Mouse (Mus musculus): ENCODE measurements around the gene Rbp3.

Gene Rbp3

DNA sequence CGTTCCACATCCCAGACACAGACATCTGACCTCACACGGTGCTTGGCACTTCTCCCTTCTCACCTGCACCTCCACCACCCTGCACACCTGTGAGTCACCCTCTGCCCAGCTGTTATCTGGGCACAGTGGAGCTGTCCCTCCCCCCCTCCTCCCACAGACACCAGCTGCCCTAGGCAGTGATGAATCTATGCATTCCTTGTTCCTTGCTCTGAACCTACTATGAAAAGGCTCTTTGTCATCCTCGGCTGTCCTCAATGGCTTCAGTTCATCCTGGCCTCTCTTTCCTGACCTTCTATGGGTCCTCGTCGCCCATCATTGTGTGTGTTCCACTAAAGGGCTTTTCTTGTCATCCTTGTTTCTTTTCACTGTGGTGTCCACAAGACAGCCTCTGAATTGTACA is 20.9 kb downstream of the Rbp3 start:
- no peak for DNase-seq (ENCODE audit: low spot score)

DNA sequence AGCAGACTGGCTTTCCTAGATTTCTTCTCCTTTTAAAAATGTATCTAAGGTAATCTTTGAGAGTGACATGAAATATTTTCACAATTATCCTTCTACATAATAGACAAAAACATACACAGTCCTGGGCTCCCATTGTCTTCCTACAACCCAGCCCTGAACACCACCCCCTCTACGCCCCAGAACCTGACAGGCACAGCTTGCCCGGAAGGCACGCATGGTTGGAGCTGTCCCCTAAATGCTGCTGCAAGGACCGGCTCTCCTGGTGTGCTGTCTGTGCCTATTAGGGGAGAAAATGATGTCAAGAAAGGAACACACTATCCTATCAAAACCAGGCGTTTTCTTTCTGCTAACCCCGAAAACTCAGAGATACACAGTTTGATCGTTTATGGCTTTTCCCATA is 23.9 kb downstream of the Rbp3 start:
- peak; percentile 72 for DNase-seq (ENCODE audit: low spot score)

DNA sequence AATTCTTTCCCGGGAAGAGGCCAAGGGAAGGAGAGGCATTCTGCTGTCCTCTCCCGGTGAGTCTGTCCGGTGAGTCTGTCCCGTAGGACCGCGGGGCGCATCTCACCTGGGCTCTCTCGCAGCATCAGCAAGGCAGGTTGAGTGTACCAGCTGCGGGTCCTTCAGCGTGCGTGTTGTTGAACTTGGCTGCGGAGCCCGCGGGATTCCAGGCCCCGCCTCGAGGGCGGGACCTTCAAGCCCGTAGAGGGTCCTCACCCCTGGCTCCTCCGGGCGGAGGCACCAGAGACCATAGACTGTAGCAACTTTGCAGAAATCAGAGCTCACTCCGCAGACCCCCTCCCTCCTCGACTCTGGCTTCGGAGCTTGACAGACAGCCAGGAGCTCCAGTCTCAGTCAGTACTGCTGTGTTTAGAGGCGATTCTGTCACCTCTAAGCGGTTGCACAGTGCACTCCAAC is 24.8 kb downstream of the Rbp3 start, which contains the start of gene Zfp488:
TSS of gene Zfp488 (minus strand) at position 161 of the 456 bp plus-strand sequence.
- DNase-seq (ENCODE audit: low spot score), result peak; percentile 80

DNA sequence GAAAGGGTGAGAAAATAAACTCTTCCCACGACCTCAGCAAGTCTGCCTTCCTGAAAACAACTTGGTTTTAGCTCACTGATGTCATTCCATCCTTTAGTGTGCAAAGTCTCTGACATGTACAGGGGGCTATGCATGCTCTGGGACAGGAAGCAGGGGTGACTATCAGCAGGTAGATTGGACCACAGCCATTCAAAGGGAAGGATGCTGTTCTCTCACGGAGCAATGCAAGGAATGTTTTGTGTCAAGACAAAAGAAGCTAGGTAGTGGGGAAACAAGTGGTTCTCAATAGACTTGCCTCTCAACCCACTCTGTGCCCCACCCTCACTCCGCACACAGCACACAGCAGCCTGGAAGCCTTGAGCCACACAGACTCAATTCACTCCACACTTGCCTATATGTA is 35.4 kb downstream of the Rbp3 start:
- DNase-seq (ENCODE audit: low spot score), result no peak

DNA sequence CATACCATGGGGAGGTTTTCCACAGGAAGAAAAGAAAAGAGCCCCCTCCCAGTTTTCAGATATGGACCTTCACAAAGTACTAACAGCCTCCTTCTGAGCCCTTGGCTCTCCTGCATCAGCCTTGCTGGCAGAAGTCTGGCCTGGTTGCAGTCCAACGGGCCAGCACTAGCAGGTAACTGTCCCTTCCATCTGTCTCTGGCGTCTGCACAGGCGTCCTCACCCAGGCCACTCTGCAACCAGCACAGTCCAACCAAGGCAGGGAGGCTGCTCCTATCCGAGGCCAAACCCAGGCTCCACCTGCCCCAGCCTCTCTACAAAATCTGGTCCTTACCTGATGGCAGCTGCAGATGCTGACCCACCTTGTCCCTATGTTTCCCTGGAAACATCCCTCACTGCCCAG is 38.2 kb downstream of the Rbp3 start:
- no peak for DNase-seq (ENCODE audit: low spot score)

DNA sequence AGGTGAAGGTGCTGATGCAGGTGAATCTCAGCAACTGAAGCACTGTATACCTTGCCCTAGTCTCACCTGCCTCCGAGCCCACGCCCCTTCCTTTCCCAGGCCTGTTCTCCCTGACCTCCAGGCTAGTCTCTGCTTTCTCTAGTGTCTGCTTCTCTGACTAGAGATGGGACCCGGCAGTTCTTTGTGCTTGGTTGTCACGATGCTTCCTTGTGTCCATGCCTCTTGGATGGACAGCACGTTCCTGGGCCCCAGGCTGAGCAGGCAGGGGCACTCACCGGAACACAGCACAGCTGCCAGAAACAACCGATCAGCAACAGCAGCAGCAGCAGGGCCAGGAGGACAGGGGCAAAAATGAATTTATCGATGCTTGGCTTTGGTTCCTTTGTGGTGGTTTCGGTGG is 39.2 kb downstream of the Rbp3 start:
- no peak for DNase-seq (ENCODE audit: low spot score)

DNA sequence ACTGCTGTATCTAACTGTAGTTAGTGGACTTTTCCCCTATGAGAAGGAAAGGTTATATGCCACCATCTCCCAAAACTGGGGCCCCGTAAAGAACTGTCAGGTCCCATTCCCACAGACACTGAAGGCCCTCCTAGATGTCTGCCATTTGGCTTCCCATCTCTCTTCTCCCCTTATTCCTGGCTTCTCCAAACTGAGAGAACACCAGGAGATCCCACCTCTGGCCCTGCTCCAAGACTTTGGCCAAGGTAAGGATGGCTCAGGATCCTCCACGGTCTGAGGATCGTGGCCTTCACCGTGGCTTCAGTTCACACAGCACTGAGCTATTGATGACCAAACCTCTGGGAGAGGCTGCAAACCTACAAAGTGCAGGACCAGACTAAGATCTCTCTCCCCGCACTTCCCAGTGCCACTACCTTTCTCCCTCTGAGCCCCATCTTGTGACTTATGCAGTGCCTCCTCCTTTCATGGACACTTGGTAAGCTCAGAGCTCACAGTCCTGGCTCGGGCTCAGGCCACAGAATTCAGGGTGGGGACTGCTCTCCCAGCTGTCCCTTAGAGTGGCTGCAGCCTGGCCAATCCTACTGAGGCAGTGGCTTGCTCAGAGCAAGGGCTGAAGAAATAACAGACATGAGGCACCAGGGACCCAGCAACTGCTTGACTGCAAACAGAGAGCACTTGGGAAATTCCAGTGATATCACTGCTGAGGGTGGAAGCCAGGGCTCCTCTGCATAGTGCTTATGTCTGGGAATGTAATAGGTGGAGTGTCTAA is 39.9 kb downstream of the Rbp3 start:
- no peak for DNase-seq (ENCODE audit: low spot score)

DNA sequence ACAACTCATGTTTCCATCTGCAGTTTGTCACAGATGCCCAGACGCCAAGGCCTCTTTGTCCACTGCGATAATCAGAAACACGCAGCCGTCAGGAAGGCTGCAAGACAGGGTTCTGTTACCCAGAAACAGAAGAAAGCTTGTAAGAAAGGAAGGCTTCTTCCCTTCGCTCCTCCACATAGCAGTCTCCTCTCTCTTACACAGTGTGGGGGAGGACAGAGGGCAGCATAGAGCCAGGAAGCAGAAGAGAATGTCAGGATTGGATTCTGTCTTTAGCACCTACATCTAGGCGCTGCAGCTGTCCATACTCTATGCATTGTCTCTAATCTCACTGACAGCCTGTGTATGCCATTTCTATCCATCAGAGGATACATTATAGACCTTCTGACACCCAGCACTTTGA is 43.6 kb downstream of the Rbp3 start:
- no peak for DNase-seq (ENCODE audit: low spot score)

DNA sequence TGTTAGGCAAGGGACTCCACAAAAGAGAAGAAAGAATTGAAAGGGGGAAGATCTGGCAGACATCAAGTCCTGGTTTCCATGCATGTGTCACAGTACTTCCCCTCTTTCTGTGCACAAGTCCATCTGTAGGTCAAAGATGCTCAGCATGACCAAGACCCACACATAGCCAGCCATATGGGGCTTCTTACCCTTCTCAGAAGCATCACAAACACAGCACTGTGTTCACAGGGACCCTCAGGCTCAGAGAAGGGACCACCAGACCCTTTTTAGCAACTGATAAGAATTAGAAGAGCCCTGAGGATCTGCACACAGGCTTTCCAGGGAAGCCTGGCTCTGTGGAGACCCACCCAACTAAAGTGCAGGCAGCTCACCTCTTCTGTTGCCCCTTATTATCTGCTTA is 46.3 kb downstream of the Rbp3 start:
- DNase-seq (ENCODE audit: low spot score), result no peak

DNA sequence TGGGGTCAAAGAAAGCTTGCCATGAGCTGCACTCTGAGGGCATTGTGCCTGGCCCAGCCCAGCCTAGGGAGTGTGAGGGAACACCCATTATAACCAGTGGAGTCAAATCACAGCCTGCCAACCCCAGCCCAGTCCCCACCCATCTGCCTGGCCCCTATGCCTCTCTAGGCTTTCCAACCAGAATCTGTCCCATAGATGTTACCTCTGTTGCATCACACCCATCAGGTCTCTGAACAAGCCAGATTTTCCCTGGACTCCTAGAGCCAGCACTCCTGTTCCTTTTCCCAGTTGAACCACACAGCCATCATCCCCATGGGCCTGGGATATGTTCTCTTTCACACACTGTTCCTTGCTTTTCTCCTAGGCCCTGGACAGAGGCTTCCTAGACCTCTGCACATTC is 47.6 kb downstream of the Rbp3 start:
- no peak for DNase-seq (ENCODE audit: low spot score)

DNA sequence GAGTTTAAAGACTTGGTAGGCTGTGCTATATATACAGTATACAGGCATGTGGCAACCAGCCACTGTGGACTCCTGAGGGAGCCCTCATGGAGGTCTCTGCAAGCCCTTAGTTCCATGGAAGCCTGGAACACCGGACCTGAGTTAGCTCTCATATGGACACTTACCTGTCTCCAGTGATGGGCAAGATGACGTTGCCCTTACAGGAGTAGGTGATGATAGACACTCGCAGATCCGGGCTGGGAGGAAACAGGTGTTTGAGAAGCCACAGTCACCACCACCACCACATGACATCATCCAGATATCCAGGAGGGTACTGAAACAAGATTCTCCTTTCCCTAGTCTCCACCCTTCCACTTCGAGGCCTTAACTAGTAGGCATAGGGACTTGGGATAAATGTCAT is 48.6 kb downstream of the Rbp3 start:
- DNase-seq (ENCODE audit: low spot score), result no peak

Measured in retina, embryonic 14.5 days (tissue).